Mouse (Mus musculus): ENCODE measurements around the gene Cox14.
A peak's percentile ranks its signal among the peaks of the same experiment; 100 is the strongest.
"Not testable (repeated sequence)": the region's sequence is repeated elsewhere in the genome, so short reads cannot be mapped to it uniquely, and the experiment has no call there.

Gene Cox14

GRCm38 (mm10) chr15:99727039-99727438 is 1.6 kb downstream of the Cox14 start:
- not testable (repeated sequence) for DNase-seq (ENCODE audit: low spot score)

- DNase-seq (ENCODE audit: low spot score) = no peak
Observed at GRCm38 (mm10) chr15:99727525-99727924, 2.1 kb downstream of the Cox14 start.

- DNase-seq (ENCODE audit: low spot score) = no peak
Observed at GRCm38 (mm10) chr15:99728211-99728610, 2.8 kb downstream of the Cox14 start.

- no peak for DNase-seq (ENCODE audit: low spot score)
Observed at GRCm38 (mm10) chr15:99729056-99729783, 3.8 kb downstream of the Cox14 start.

GRCm38 (mm10) chr15:99731167-99731566 is 5.7 kb downstream of the Cox14 start:
- no peak for DNase-seq (ENCODE audit: low spot score)

GRCm38 (mm10) chr15:99731678-99732077 is 6.3 kb downstream of the Cox14 start:
- DNase-seq (ENCODE audit: low spot score) = no peak

GRCm38 (mm10) chr15:99733186-99733585 is 7.8 kb downstream of the Cox14 start:
- DNase-seq (ENCODE audit: low spot score) = no peak

- no peak for DNase-seq (ENCODE audit: low spot score)
Observed at GRCm38 (mm10) chr15:99735631-99736030, 10.2 kb downstream of the Cox14 start.

GRCm38 (mm10) chr15:99736675-99737074 is 11.3 kb downstream of the Cox14 start:
- no peak for DNase-seq (ENCODE audit: low spot score)

GRCm38 (mm10) chr15:99740229-99740628 is 14.8 kb downstream of the Cox14 start:
- DNase-seq (ENCODE audit: low spot score) = no peak

GRCm38 (mm10) chr15:99754204-99754603 is 28.8 kb downstream of the Cox14 start:
- no peak for DNase-seq (ENCODE audit: low spot score)

GRCm38 (mm10) chr15:99767467-99767866 is 42.0 kb downstream of the Cox14 start:
- no peak for DNase-seq (ENCODE audit: low spot score)

- DNase-seq (ENCODE audit: low spot score) = no peak
Observed at GRCm38 (mm10) chr15:99768761-99769160, 43.3 kb downstream of the Cox14 start.

- DNase-seq (ENCODE audit: low spot score) = no peak
Observed at GRCm38 (mm10) chr15:99771004-99771500, 45.6 kb downstream of the Cox14 start.

GRCm38 (mm10) chr15:99771601-99772276 is 46.3 kb downstream of the Cox14 start:
- DNase-seq (ENCODE audit: low spot score) = peak; percentile 4

- peak; percentile 67 for DNase-seq (ENCODE audit: low spot score)
Observed at GRCm38 (mm10) chr15:99772277-99772880, 47.0 kb downstream of the Cox14 start.

GRCm38 (mm10) chr15:99772881-99772924 is 47.3 kb downstream of the Cox14 start, which contains the start of gene Cers5:
TSS of gene Cers5 (minus strand) at chr15:99772885.
- not testable (repeated sequence) for DNase-seq (ENCODE audit: low spot score)

GRCm38 (mm10) chr15:99772925-99773324 is 47.5 kb downstream of the Cox14 start:
- DNase-seq (ENCODE audit: low spot score) = no peak
